Mouse (Mus musculus) lung, postnatal 10 days (tissue): ENCODE results near the gene Syne3.

Source experiments
- DNase-seq: peaks from one replicate; pipeline ENCODE4 v3.0.0; 2021

Syne3 gene

DNA sequence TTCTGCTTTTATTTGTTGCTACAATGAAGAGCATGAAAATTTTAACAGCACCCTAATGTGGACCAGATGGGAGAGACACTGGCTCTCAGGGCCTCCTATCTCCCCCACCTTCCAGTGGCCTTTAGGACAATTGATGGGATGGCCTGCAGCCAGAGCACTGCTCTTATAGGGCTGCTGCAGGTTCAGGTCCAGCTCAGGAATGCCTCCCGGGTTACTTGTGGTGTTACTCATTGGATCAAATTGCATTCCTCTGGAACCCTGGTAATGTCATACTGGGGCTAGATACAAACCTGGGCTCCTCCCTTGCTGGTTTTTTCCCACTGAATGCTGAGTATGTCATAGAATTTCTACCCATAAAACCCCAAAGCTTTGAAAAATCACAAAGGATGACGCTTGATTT lies 90.4 kb downstream of the Syne3 start:
- no peak for DNase-seq

DNA sequence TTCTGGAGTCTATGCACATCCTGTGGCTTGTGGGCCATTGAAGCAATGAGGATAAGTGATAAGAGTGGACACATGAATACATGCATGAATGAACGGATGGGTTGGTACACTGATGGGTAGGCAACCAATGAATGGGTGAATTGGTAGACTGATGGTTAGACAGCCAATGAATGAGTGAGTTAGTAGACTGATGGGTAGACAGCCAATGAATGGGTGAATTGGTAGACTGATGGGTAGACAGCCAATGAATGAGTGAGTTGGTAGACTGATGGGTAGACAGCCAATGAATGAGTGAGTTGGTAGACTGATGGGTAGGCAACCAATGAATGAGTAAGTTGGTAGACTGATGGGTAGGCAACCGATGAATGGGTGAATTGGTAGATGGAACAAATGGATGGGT lies 91.7 kb downstream of the Syne3 start:
- no peak for DNase-seq

DNA sequence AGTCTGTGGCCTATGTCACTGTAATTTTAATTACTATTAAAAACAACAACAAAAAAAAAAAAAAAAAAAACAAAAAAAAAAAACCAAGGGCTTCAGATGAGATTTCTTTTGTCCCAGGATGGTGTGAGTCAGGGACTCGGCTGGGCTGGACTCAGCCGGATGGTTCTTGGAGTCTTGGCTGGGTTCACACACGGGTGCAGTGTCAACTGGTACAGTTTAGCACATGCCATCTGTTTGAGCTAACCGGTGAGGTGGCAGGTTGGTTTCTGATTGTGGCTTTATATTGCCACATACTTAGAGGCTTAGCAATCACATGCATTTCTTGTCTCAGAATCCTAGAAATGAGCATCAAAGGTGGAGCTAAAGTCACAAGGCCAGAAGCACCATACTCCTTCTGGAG lies 92.3 kb downstream of the Syne3 start:
- no peak for DNase-seq

DNA sequence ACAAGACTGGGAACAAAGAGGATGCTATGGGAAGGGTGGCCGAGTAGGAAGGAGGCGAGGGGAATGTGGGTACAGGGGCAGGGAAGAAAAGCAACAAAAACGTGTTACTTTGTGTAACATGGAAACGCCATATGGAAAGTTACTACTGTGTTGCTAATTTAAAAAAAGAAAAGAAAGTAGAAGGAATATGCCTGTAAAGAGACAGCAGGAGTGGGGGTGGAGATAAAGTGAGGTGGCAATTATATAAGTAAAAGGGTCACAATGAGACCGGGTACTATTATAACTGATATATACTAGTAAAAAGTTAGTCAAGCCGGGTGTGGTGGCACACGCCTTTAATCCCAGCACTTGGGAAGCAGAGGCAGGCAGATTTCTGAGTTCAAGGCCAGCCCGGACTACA lies 92.8 kb downstream of the Syne3 start:
- no peak for DNase-seq

DNA sequence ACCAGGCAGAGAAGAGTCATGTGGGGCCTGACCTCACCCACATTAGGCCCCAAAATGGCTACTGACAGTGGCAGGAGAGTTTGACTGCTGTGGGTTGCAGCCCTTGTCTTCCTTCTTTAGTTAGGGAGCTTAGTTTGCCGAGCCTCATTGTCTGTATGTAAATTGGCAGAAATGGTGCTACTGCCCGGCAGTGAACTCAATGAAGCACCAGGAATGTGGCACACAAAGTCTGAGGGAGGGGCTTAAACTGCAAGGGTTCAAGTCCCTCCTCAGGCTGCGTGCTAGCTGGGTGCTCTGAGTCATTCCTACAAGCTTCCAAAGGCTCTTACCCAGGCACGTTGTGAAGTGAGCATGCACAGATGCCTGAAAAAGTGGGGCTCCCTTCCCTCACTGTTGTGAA lies 93.9 kb downstream of the Syne3 start:
- no peak for DNase-seq

DNA sequence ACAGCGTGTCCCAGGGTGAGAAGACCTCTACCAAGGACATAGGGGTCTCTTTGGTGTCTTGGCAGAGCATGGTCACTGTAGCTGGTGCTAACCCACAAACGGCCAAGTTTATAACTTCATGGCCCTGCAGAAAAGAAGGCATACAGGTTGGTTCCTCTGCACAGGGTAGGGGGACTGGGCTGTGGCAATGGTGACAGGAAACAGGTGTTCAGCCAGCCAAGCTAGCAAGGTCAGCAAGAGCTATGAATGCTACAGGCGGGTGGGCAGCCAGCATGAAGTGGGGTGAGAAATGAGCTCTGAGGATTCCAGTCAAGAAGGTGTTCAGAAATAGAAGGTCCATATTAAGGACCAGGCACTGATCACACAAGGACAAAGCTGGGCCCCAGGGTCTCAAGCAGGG lies 96.6 kb downstream of the Syne3 start:
- DNase-seq = no peak

DNA sequence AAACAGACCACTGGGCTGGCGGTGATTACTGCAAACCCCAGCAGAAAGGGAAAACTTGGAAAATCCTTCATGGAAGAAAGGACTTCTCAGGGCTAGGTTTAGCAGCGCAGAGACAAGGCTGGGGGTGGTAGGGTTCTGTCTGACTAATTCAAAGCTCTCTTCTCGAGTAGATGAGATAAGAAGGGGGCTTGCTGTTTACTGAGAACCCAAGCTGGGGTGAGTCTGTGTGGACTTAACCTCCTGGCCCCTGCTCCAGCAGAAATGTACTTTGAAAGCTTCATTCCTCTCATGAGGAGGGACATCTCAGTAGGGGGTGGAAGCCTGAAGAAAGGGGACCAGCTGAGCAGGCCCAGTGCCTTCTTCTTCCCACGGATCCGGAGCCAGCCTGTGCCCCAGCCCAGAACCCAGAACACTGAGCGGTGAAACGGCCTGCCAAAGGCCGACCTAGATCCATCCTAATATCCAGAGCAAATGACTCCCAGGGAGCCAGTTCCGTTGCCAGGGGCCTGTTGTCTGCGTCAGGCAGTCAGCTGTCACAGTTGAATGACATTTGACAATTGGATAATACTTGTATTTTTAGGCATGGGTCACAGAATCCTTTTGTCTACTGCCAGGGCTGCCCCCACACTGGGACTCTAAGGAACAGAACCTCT lies 97.2 kb downstream of the Syne3 start:
- no peak for DNase-seq

DNA sequence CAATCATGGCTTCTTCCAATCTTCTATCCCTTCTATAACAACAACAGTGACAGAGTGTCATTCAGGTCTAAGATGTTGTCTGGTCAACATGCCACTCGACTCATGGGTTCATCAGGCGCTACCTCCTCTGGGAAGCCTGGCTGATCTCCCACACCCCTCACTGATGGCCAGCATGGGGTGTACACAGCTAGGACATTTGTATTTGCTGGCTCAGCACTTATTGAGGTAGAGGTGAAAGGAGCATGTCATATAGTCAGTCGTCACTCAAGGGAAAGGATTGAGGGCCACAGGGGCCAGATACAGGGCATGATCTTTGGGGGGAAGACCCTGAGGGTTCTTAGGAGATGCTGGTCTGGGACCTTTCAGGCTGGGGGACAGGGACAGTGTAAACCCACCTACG lies 99.9 kb downstream of the Syne3 start:
- DNase-seq = no peak

DNA sequence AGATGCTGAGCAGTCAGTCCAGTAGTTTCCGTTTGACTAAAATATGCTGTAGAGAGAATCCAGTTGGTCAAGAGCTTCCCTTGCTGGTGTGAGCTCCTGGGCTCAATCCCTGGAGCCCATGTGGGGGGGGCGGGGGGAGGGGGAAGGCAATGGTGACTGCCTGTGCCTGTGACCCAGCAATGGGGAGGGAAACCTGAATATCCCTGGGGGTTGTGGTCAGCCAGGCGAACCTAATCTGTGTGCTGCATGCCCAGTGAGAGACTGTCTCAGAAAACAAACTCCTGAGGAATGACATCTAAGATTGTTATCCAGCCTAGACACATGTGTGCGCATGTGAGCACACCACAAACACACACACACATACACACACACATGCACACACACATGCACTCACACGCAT lies 100.6 kb downstream of the Syne3 start:
- no peak for DNase-seq

DNA sequence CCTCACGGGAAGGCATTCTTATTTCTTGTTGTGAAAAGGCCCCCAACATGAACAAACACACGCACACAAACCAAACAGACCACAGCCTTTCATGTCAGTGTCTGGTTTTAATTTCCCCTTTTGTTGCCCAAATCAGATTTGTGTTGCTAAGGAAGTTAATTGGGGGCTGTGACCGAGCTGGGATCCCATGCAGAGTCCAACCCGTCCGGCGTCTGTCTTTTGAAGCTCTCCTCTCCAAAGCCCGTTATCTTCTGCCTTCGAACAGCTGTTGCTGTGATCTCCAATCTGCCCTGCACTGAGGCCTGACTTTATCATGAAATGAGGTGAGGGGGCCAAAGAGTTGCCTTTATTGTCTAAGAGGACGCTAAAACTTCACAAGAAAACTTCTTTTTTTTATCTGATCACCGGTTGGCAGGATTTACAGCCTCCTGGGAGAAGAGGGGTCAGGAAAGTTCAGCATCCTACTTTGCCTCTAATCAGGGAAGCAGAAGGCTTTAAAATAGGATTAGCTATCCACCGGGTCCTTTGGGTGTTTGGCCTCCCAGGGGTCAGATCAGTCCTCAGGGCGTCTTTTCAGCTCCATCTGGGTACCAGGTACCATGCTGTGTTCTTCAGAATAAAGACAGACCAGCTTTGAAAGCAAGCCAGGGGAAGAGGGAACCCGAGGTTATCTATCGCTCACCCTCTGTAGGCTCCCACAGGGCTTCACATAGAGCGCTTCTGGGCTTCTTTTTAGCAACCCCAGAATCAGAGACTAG lies 101.4 kb downstream of the Syne3 start:
- no peak for DNase-seq

DNA sequence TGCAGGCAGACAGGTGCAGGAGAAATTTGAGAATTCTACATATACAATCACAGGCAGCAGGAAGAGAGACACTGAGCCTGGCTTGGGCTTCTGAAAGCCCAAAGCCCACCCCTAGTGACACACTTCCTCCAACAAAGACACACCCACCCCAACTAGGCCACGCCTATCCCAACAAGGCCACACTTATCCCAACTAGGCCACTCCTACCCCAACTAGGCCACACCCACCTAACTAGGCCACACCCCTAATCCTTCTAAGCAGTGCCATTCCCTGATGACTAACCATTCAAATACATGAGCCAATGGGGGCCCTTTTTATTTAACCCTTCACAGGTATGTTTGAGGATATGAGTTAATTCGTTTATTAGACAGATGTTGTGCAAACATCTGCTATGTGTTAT lies 102.5 kb downstream of the Syne3 start:
- DNase-seq = peak; percentile 28

DNA sequence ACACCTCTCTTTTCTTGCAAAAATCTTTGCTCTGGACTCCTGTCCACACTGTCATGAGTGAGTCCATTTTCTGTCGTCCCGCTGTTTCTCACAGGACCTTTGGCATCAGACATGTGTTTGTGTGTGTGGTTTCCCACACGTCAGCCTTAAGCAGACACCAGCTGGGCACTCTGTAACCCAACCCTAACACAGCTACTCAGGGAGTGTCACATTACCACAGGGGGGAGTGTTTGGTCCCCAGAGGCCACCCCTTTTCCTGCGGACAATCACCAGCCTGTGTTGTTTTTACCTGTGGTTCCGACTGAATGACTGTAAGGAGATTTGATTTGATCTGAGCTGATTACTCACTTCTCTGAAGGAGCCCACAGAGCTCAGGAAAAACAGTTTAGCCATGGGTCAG lies 105.5 kb downstream of the Syne3 start:
- peak; percentile 18 for DNase-seq

DNA sequence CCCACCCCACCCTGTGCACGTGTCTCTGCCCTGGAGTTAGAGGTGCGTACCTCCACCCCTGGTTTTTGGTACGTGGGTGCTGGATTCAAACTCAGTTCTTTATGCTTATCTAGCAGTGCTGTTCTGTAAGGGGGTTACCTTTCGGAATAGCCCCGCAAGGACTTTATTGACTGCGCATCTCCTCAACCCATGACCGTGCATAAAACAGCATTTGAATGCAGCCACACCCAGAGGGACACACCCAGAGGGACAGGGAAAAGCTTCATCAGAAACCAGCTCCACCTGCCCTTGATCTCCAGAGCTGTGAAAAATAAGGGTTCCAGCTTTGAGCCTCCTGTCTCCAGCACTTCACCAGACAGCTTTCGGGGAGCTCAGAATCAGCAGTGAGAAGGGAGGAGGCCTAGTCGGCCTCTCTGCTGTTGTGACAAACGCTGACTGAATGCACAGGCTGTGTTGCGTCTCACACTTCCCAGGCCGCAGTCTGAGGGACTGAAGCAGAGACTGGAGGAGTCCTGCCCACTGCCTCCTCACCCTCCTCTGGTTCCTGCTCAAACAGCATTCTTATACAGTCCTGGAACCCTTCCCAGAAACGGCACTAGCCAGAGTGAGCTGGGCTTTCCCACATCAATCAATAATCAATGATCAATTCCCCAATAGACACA lies 107.1 kb downstream of the Syne3 start:
- no peak for DNase-seq

DNA sequence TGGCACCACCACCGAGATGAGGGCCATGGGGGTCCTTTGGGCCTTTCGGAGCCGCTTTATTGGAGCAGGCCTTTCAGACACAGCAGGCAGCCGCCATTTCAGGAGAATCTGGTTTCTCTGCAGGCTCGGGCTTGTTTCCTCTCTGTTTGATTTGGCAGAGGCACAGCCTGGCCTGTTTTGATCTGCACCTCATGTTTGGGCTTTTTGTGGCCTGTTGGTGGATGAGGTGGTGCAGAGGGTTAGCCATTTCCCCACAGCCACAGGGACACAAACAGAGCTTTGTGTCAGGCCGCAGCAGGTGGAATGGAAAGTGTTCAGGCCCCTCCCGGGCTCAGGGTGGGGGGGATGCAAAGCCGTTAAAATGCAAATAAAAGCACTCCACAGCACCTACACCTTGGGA lies 108.3 kb downstream of the Syne3 start:
- DNase-seq = no peak

DNA sequence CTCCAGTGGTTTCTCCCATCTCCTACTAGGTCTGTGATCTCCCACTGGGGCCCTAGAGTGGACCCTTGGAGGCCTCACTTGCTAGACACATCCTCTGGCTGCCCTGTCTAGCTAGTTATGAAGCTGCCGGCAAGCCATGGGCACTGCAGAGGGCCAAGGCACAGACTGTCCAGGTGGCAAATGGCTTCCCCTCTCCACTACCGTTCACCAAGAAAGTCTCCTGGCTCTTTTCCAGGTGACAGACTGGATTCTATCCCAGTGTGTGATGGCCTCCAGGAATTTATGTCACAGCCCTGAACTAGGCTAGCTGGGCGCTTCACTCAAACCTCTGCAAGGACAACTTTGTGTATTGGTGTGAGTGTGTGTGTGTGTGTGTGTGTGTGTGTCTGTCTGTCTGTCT lies 109.8 kb downstream of the Syne3 start:
- no peak for DNase-seq

DNA sequence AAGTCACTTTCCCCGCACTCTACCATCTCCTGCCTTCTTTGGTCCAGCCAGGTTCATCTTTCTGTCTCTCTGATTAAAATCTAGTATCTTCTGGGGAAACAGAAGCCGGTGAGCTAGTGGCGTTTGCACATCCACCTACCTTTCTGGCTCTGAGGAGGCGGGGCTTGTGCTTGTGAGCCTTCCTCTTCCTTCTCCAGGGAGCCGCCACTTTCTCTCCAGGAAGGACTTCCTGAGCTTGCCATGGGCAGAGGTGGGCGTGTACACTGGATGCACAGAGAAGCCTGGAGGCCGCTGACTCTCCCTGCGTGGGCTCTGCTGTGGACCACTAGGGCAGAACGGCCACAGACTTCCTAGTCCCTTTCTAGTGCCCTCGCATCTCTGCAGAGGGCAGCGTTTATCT lies 110.4 kb downstream of the Syne3 start:
- peak; percentile 13 for DNase-seq

DNA sequence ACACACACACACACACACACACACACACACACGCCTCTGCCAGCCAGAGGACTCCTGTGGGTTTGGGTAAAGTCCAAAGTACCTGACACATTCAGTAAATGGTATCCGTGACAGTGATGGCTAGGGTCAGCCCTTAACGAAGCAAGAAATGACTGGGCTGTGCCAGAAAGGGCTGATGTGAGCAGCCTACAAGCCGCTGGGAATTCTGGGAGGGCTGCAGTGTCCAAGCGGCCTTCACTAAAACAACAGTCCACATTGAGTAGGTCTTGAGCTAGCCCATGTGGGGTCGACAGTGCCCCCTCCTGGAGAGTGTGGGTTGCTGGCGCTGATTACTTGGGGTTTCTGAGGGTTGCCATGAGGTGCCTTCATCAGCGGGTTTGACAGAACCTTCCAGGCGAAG lies 110.9 kb downstream of the Syne3 start:
- peak; percentile 44 for DNase-seq

DNA sequence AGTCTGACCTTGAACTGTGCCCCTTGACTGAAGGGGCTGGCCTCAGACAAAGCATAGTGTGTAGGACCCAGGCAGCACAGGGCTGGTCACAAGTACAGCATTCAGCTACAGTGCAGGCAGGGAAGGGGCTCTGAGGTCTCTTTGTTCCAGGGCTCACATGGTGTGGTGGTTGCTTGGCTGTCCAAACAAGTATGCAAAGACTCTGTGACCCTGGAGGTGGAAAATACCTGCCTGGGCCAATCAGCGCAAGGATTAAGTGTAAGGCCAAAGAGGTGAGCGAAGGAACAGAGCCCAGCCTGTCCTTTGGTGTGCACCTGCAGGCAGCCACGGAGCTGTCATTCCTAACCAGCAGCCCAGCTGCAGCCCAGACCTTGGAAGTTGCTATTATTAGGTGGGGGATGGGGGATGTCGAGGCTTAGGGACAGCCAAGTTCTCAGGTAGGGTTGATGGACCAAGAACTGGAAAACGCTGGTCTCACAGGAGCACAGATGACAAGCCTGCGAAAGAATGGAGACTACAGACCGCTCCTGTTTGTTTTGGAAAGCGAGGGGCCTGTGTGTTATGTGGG lies 112.5 kb downstream of the Syne3 start:
- no peak for DNase-seq

DNA sequence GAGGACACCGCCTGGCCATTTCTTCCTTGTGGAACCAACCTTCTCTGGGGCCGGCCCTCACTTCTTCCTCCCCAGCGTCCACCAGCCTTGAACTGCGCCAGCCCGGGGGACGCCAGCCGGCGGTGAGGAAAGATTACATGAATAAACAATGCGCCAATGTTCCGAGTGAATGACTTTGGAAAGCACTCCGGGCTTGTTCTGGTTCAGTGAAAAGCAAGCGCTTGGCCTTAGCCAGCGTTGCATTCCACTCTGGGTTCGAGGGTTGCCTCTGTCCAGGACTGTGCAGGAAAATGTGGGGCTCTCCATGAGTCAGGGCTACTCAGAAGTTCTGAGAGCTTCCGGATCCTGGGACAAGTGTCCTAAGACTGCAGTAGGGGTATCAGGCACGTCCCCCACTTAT lies 113.0 kb downstream of the Syne3 start:
- DNase-seq = peak; percentile 11

DNA sequence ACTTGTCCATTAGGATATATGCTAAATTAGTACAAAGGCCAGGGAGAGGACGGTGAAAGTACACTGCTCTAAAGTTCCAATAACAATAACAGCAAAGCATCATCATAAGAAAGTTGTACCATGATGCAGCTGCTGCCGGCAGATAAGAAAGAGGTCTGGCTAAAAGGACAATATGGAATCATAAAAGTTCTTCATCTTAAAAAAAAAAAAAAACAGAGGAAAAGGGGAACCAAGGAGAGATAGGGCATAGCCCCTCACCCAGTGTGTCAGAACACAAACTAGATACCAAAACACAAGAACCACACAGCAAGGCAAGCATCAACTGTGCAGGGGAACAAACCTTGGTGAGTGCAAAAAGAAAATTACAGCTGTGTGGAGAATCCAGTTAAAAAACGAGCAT lies 117.4 kb downstream of the Syne3 start:
- no peak for DNase-seq

DNA sequence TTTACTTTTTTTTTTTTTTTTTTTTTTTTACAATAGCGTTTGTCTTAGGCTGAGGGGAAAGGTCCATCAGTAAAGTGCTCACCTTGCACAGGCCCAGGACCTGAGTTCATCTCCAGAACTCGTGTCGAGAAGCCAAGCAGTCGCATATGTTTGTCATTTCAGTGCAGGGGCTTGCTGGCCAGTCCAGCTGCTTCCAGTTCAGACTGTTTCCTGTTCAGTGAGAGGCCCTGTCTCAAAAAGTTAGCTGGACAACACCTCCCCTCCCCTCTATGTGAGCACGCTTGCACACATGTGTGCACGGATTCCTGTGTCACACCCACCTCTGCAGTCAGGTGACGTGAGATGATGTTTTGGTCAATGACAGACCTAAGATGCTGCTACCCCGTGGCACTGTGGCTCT lies 119.5 kb downstream of the Syne3 start:
- no peak for DNase-seq

DNA sequence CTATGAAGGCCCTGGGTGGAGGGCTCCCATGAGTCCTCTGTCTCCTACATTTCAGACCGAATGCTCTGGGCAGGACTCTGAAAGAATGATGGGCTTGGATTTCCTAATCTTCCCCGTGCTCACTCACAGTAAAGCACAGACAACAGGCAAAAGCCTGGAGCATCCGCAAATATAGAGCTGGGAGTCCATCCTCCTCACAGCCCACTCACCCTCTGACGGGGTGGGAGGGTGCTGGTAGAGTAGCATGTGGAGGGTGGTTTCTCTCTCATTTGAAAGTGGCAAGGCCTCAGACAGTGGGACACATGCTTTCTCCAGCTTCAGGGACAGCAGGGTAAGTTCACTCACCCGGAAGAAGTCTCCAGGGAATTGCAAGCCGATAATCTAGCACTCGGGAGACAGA lies 123.5 kb downstream of the Syne3 start:
- no peak for DNase-seq

DNA sequence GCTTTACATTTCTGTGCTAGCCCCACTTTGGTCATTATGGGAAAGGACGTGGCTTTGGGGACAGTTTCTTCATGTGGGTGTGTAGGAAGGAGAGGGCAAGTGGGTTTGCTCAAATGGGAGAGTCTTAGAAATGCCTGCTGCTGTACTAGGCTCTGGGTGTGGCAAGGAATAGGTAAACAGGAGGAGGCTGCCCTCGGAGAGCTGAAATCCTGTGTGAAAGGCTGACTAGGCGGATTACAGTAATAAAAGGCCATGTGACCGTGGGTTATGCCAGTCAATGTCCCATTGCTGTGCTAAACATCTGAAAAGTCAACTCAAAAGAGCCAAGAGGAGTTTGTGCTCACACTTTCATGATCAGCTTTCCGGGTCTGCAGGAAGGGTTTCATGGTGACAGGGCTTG lies 127.1 kb downstream of the Syne3 start:
- DNase-seq = no peak

DNA sequence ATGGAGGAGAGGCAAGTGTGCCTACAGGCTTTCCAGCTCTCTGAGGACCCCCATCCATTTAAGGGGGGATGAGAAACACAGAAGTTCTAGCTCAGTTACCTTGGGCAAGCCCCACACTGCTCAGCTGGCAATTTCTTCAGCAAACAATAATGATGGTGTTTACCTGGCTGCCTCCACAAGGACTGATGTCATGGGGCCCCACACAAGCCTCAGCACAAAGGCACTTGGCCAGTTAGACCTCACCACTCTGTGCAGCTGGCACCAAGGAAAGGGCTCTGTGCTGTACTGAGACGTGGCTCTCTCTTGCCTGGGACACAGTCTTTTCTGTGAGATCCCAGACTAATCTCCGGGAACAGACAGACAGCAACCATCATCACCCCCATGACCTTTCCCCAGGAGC lies 127.5 kb downstream of the Syne3 start:
- no peak for DNase-seq
